ENCODE assay signal across 26 mouse cellular contexts in the genomic region with DNA sequence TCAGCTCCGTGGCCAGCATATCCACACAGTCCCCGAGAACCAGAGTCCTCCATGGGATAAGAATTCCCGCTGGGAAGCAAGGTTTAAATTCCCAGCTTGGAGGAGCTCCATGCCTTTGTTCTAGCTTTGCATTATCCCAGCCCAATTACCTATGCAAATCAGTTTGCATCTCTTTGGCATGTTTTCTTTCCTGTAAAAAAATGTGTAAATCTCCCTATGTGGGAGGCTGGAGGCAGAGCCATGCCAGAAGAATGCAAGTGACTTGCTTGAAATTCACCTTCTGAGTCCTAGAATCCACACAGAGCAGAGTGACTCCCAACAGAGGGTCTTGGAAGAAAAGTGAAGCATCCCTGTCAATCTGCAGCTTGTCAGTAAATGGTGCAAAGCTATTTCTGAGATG.
DNase-seq lines count a peak whose midpoint lies in the region; ATAC-seq and TF ChIP-seq lines count a peak whose summit lies in the region.
"Had no signal": no experiment of that assay in that cellular context is flagged by ENCODE, and none has a peak within 500 bp of the region (broad histone marks: within the 10 kb centered on the region; RNA-seq: fewer than 3 reads in every experiment).

No protein-coding gene starts in this region.

- no peak overlapping the region for H3K4me2 ChIP-seq in neural tube, embryonic 15.5 days
- H3K4me2 ChIP-seq: embryonic facial prominence, embryonic 13.5 days; heart, embryonic 13.5 days; hindbrain, embryonic 15.5 days; kidney, embryonic 15.5 days; limb, embryonic 13.5 days; liver, embryonic 11.5 days; lung, embryonic 15.5 days had no signal

- peaks cover 10% of the 10 kb centered on the region for H3K4me1 ChIP-seq in neural tube, embryonic 15.5 days
- peaks cover 39% of the 10 kb centered on the region for H3K4me1 ChIP-seq in hindbrain, embryonic 10.5 days (replicated peaks)
- H3K4me1 ChIP-seq: heart, embryonic 13.5 days; kidney, embryonic 15.5 days; lung, embryonic 15.5 days had no signal

- WGBS in neural tube, embryonic 15.5 days: 26% methylated on average over 3 of the region's 3 CpGs
- 34% methylated on average over 3 of the region's 3 CpGs for WGBS in hindbrain, embryonic 10.5 days

- intact Hi-C loops in left cerebral cortex, postnatal 36 days (cut with DNase I): no loop called here

- no peak for TF ChIP-seq CTCF in brain, embryonic 14.5 days (IDR thresholded peaks at IDR 0.05; ENCODE audit: borderline replicate concordance, extremely low read depth, insufficient read depth, insufficient read length)

- DNase-seq in frontal cortex, postnatal 36 days (ENCODE audit: low spot score in 2 of 2): peak; percentile 6 to 26
- DNase-seq in frontal cortex, postnatal 25 days (ENCODE audit: low spot score in 2 of 2): no peak
- peak; percentile 9 for DNase-seq in right cerebral cortex, adult 18-20 months
- DNase-seq in right cerebral cortex, postnatal 4 days: no peak
- peak; percentile 63 for DNase-seq in brain, embryonic 14.5 days (ENCODE audit: low read depth)
- DNase-seq in left cerebral cortex, postnatal 36 days (ENCODE audit: low spot score in 2 of 2): peak; percentile 4 to 14
- DNase-seq in hindbrain, embryonic 10.5 days (ENCODE audit: low spot score): no peak
- DNase-seq: adrenal gland, postnatal 10 days; cerebellum, adult 18-20 months; gastrocnemius, postnatal 10 days; heart, postnatal 10 days; kidney, adult 11 months; kidney, postnatal 36 days; retina, postnatal 1 day had no signal

- H3K9me3 ChIP-seq in neural tube, embryonic 15.5 days (replicated peaks): no peaks in the 10 kb centered on the region
- no peaks in the 10 kb centered on the region for H3K9me3 ChIP-seq in hindbrain, embryonic 10.5 days
- H3K9me3 ChIP-seq: embryonic facial prominence, embryonic 13.5 days; heart, embryonic 13.5 days; hindbrain, embryonic 15.5 days; kidney, embryonic 15.5 days; limb, embryonic 13.5 days; lung, embryonic 15.5 days; midbrain, embryonic 10.5 days had no signal

- H3K27ac ChIP-seq in neural tube, embryonic 15.5 days (replicated peaks): no peak overlapping the region
- no peak overlapping the region for H3K27ac ChIP-seq in hindbrain, embryonic 10.5 days
- H3K27ac ChIP-seq: embryonic facial prominence, embryonic 13.5 days; heart, embryonic 13.5 days; hindbrain, embryonic 15.5 days; kidney, embryonic 15.5 days; layer of hippocampus, adult 2 months; limb, embryonic 13.5 days; lung, embryonic 15.5 days; midbrain, embryonic 10.5 days had no signal

- ATAC-seq in neural tube, embryonic 15.5 days (ENCODE audit: low FRiP score): no peak
- ATAC-seq: inflammation-experienced regulatory T-cells, adult 6 months had no signal

- H3K4me3 ChIP-seq in neural tube, embryonic 15.5 days (replicated peaks): no peak overlapping the region
- no peak overlapping the region for H3K4me3 ChIP-seq in hindbrain, embryonic 10.5 days
- H3K4me3 ChIP-seq: embryonic facial prominence, embryonic 13.5 days; erythroblast, embryonic 14.5 days; heart, embryonic 13.5 days; hindbrain, embryonic 15.5 days; kidney, embryonic 15.5 days; layer of hippocampus, adult 2 months; limb, embryonic 13.5 days; lung, embryonic 15.5 days; midbrain, embryonic 10.5 days had no signal

- no peaks in the 10 kb centered on the region for H3K27me3 ChIP-seq in neural tube, embryonic 15.5 days (replicated peaks)
- no peaks in the 10 kb centered on the region for H3K27me3 ChIP-seq in hindbrain, embryonic 10.5 days (ENCODE audit: insufficient read depth, poor library complexity, severe bottlenecking)
- H3K27me3 ChIP-seq: heart, embryonic 13.5 days; hindbrain, embryonic 15.5 days; kidney, embryonic 15.5 days; limb, embryonic 13.5 days; lung, embryonic 15.5 days had no signal

- H3K36me3 ChIP-seq in neural tube, embryonic 15.5 days: no peaks in the 10 kb centered on the region
- no peaks in the 10 kb centered on the region for H3K36me3 ChIP-seq in hindbrain, embryonic 10.5 days
- H3K36me3 ChIP-seq: embryonic facial prominence, embryonic 13.5 days; heart, embryonic 13.5 days; hindbrain, embryonic 15.5 days; kidney, embryonic 15.5 days; limb, embryonic 13.5 days; lung, embryonic 15.5 days; midbrain, embryonic 10.5 days had no signal

- no peak overlapping the region for H3K9ac ChIP-seq in neural tube, embryonic 15.5 days (replicated peaks)
- H3K9ac ChIP-seq: embryonic facial prominence, embryonic 13.5 days; heart, embryonic 13.5 days; hindbrain, embryonic 15.5 days; kidney, embryonic 15.5 days; limb, embryonic 13.5 days; lung, embryonic 15.5 days had no signal

- no peak for TF ChIP-seq POLR2A in brain, embryonic 14.5 days (IDR thresholded peaks at IDR 0.05; ENCODE audit: borderline replicate concordance, extremely low read depth, insufficient read depth, insufficient read length, poor library complexity, severe bottlenecking)

Comparison
In these comparisons a context has a peak if more than half of its experiments do, and no peak if none do; other contexts are left out.
1. DNase-seq: peak in frontal cortex, postnatal 36 days (2 of 2), right cerebral cortex, adult 18-20 months (single experiment), brain, embryonic 14.5 days (single experiment) and left cerebral cortex, postnatal 36 days (2 of 2); none in frontal cortex, postnatal 25 days (0 of 2), right cerebral cortex, postnatal 4 days (single experiment) and hindbrain, embryonic 10.5 days (single experiment).